Mouse (Mus musculus) lung, adult 2 months (tissue): Measurements from ENCODE around the gene Mcm3. TPM values are rescaled to one million over a fixed set of nuclear protein-coding genes. Genes with fewer than 3 reads are reported as not detected.

ENCODE experiments used
- DNase-seq: peaks from one replicate; pipeline ENCODE4 v3.0.0; 2022
- H3K4me1 ChIP-seq: fragments of 200-500 bp; 2 replicates; pipeline ENCODE4 v1.6.1; 2011; ENCODE audit warnings: low read length; ENCODE audit not compliant: control insufficient read depth, insufficient read depth
- H3K4me3 ChIP-seq: fragments of 200-500 bp; replicated peaks from 2 replicates; pipeline ENCODE3; 2011; ENCODE audit warnings: low read depth, mild to moderate bottlenecking, control low read depth, low read length; ENCODE audit errors: extremely low read depth
- CTCF ChIP-seq: fragments of 200-500 bp; IDR thresholded peaks from 2 replicates; pipeline ENCODE4 v1.5.1; 2011; ENCODE audit warnings: mild to moderate bottlenecking, low read length, control low read depth; ENCODE audit not compliant: insufficient read depth
- POLR2A ChIP-seq: fragments of 200-500 bp; IDR thresholded peaks from 2 replicates; pipeline ENCODE4 v1.6.1; 2011; ENCODE audit warnings: low read depth, mild to moderate bottlenecking, control low read depth, low read length, borderline replicate concordance; ENCODE audit errors: extremely low read depth
- WGBS: fragments of 180-500 bp; shearing (Covaris S2); methylation state at CpG from one replicate; pipeline ENCODE4 v1.1.7; 2018; 5-methylcytosine and 5-hydroxymethylcytosine counted together
- polyA plus RNA-seq: library from polyadenylated mRNA; depleted of rRNA; stranded (reverse); fragments of >200 nt; gene quantifications from 2 replicates; pipeline ENCODE4 v1.2.3, GENCODE M21; 2012; rRNA removed

Gene Mcm3
- 8.0 and 15.7 TPM in 2 replicates for polyA plus RNA-seq

GRCm38 (mm10) chr1:20819771-20820605 lies at the start of gene Mcm3:
Mcm3 (minus strand) TSS chr1:20820312.
- Histone ChIP-seq H3K4me3 (peak within 1 kb of the TSS; percentile 56), H3K4me1 (no peaks in the 10 kb centered on the region)
- WGBS = under 1% methylated on average over 52 of the region's 52 CpGs
- no peak for TF ChIP-seq POLR2A
- no peak for TF ChIP-seq CTCF
- DNase-seq = peak; percentile 82

GRCm38 (mm10) chr1:20868036-20868435 lies 47.9 kb upstream of the Mcm3 start:
- Histone ChIP-seq H3K4me1 (no peaks in the 10 kb centered on the region), H3K4me3 (no peak overlapping the region)
- 74% methylated on average over 9 of the region's 9 CpGs for WGBS
- no peak for TF ChIP-seq POLR2A
- TF ChIP-seq CTCF = no peak
- no peak for DNase-seq

GRCm38 (mm10) chr1:20867241-20867902 lies 47.3 kb upstream of the Mcm3 start:
- no peak for DNase-seq
- 57% methylated on average over 8 of the region's 8 CpGs for WGBS

GRCm38 (mm10) chr1:20863452-20864172 lies 43.5 kb upstream of the Mcm3 start:
- DNase-seq = no peak
- H3K4me3 ChIP-seq = no peak overlapping the region
- WGBS = 28% methylated on average over 5 of the region's 5 CpGs
- no peaks in the 10 kb centered on the region for H3K4me1 ChIP-seq
- TF ChIP-seq POLR2A = no peak
- no peak for TF ChIP-seq CTCF

More at GRCm38 (mm10) chr1:20867241-20867902, 47.3 kb upstream of the Mcm3 start:
- TF ChIP-seq POLR2A (no peak), CTCF (no peak)
- Histone ChIP-seq H3K4me3 (no peak overlapping the region), H3K4me1 (no peaks in the 10 kb centered on the region)

GRCm38 (mm10) chr1:20861865-20862264 lies 41.8 kb upstream of the Mcm3 start:
- DNase-seq = no peak
- TF ChIP-seq POLR2A = no peak
- WGBS = 84% methylated on average over 3 of the region's 3 CpGs
- Histone ChIP-seq H3K4me3 (no peak overlapping the region), H3K4me1 (no peaks in the 10 kb centered on the region)

DNA sequence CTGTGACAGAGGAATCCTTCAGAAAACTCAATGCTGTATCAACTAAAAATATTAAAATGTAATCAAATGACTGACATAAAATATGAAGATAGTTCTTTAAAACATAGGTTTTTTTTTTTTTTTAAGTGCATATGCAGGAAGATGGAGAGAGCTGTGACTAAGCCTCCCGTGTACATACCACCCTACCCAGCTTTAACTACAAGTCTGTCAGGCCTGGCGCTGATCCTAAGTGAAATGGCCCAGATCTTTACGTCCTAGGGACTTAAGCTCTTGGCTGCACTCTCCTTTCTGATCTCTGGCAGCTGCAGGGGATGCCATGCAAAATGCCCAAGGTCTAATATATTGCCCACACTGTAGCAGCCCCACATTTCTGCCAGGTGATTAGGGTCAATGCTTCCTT lies 40.7 kb upstream of the Mcm3 start:
- no peak overlapping the region for H3K4me3 ChIP-seq
- no peak for TF ChIP-seq CTCF
- TF ChIP-seq POLR2A = no peak
- no peaks in the 10 kb centered on the region for H3K4me1 ChIP-seq
- 79% methylated on average over 3 of the region's 3 CpGs for WGBS
- DNase-seq = no peak

DNA sequence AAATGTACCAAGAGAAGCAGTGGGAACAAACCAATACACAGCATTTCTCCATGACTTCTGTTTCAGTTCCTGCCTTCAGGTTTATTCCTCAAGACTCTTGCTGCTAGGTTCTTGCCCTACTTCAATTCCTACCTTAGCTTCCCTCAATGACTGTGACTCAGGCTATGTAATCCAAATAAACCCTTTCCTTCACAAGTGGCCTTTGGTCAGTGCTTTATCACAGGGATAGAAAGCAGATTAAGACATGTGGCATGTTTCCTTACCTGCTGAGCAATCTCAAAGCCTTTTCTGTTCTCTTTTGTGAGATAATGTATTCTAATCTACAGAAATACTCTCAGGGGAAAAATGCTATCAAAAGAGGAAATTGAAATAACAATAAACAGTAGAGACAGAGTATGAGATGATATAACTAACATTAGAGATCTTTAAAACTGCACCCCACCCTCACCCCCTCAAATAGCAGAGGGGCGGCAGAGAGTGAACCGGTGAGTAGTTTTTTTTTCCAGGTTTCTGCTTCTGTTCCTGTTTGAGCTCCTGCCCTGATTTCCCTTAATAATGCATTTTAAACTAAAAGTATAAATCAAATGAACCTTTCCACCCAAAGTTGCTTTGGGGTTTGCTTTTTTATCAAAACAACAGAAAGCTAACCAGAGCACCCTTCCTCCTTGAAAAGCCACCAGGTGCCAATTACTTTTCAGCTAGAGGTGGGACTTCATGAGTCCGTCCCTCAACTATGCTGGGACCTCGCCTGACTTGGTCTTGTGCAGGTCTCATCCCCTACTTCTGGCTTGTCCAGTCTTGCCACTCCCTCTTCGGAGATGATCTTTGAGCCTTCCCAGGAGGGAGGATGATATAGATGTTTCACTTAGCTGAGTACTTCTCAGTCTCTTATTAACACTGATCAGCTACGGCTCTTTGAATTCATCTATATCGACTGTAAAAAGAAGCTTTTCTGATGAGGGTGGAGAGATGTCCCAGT lies 37.1 kb upstream of the Mcm3 start:
- 84% methylated on average over 7 of the region's 7 CpGs for WGBS
- H3K4me3 ChIP-seq = no peak overlapping the region
- H3K4me1 ChIP-seq = no peaks in the 10 kb centered on the region
- DNase-seq = no peak
- TF ChIP-seq POLR2A (no peak), CTCF (no peak)

- no peak for TF ChIP-seq CTCF
- TF ChIP-seq POLR2A = no peak
- H3K4me1 ChIP-seq = no peaks in the 10 kb centered on the region
- no peak for DNase-seq
- 66% methylated on average over 3 of the region's 3 CpGs for WGBS
- H3K4me3 ChIP-seq = no peak overlapping the region
Observed at GRCm38 (mm10) chr1:20839911-20840310, 19.8 kb upstream of the Mcm3 start.

- Histone ChIP-seq H3K4me3 (no peak overlapping the region), H3K4me1 (no peaks in the 10 kb centered on the region)
- no peak for DNase-seq
- TF ChIP-seq CTCF (no peak), POLR2A (no peak)
- 61% methylated on average over 3 of the region's 3 CpGs for WGBS
Observed at GRCm38 (mm10) chr1:20836551-20837125, 16.5 kb upstream of the Mcm3 start.
